Mouse (Mus musculus): ENCODE data around the gene Mrrf.
"Not testable (repeated sequence)": the region's sequence is repeated elsewhere in the genome, so short reads cannot be mapped to it uniquely, and the experiment has no call there.

Gene Mrrf

DNA sequence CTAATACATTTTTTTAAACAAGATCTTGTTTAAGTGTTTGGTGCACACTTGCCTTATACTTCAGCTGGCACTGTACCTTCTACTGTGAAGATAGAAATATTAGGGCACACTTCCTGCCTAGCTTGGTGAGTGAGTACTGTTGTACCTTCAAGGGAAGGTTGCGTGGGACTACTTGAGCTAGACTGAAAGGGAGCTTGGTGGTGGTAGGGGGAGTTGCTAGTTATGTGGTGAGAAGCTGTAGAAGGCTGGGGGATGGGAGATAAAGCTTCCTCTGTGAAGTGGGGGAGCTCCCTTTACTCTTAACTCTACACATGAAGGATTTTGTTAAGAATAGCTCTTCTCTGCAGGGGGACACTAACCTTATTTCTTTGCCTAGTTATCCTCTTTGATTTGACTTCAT is 21.3 kb downstream of the Mrrf start:
- Histone ChIP-seq H3K27me3 (ENCODE audit: insufficient read depth, low read length) (no peaks in the 10 kb centered on the region), H3K4me1 (replicated peaks; ENCODE audit: low read depth, low read length) (no peaks in the 10 kb centered on the region), H3K9me3 (ENCODE audit: low read length) (0 out of 2 replicates have a peak, but pooled peaks cover 4% of the 10 kb centered on the region), H3K4me3 (replicated peaks; ENCODE audit: low read length) (no peak overlapping the region), H3K36me3 (ENCODE audit: insufficient read depth, low read length) (peaks cover 60% of the 10 kb centered on the region)
- TF ChIP-seq CTCF (conservative IDR thresholded peaks at IDR 0.05; ENCODE audit: low read length) (no peak), NANOG (IDR thresholded peaks at IDR 0.05; ENCODE audit: borderline replicate concordance, low read length) (no peak), POU5F1 (IDR thresholded peaks at IDR 0.05; ENCODE audit: borderline replicate concordance, low read length) (no peak)

- 0 out of 2 replicates have a peak, but pooled peaks cover 4% of the 10 kb centered on the region for H3K9me3 ChIP-seq (ENCODE audit: low read length)
- H3K27me3 ChIP-seq (ENCODE audit: insufficient read depth, low read length) = no peaks in the 10 kb centered on the region
- no peaks in the 10 kb centered on the region for H3K4me1 ChIP-seq (replicated peaks; ENCODE audit: low read depth, low read length)
- peaks cover 50% of the 10 kb centered on the region for H3K36me3 ChIP-seq (ENCODE audit: insufficient read depth, low read length)
- no peak overlapping the region for H3K4me3 ChIP-seq (replicated peaks; ENCODE audit: low read length)
- no peak for TF ChIP-seq NANOG (IDR thresholded peaks at IDR 0.05; ENCODE audit: borderline replicate concordance, low read length)
- TF ChIP-seq CTCF (conservative IDR thresholded peaks at IDR 0.05; ENCODE audit: low read length) = no peak
These were observed 23.1 kb downstream of the Mrrf start for GRCm38 (mm10) chr2:36159336-36159735.

DNA sequence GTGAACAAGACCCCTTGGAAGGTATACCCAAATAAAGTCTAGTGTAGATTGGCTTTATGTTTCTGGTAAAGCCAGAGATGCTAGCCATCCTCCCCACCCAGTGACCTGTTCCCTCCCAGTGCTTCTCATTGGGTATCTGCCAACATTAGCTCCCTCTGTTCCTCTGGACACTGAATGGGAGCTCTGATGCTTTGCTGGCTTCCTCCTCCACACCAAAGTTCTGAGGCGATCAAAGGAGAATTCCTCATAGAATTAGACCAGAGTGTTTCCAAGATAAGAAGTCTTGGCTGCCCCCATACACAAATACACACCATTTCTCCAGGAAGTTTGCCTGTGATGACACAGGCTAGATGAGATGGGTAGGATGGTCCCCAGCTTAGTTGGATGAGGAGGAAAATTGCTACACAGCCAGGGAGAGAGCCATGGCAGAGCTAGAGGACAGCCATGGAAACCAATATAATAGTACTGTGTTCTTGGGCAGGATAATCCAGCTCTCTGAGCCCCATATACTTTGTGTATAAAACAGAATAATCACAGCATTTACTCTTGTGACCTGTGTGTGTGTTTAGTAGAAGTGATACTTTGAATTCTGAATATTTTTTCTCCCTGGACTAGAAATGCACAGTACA is 31.9 kb downstream of the Mrrf start:
- Histone ChIP-seq H3K36me3 (ENCODE audit: insufficient read depth, low read length) (peaks cover 15% of the 10 kb centered on the region), H3K27me3 (ENCODE audit: insufficient read depth, low read length) (no peaks in the 10 kb centered on the region), H3K4me3 (replicated peaks; ENCODE audit: low read length) (no peak overlapping the region), H3K9me3 (ENCODE audit: low read length) (no peaks in the 10 kb centered on the region), H3K4me1 (replicated peaks; ENCODE audit: low read depth, low read length) (no peaks in the 10 kb centered on the region)
- no peak for TF ChIP-seq NANOG (IDR thresholded peaks at IDR 0.05; ENCODE audit: borderline replicate concordance, low read length)
- no peak for TF ChIP-seq CTCF (conservative IDR thresholded peaks at IDR 0.05; ENCODE audit: low read length)
- TF ChIP-seq POU5F1 (IDR thresholded peaks at IDR 0.05; ENCODE audit: borderline replicate concordance, low read length) = no peak

GRCm38 (mm10) chr2:36169176-36169575 is 33.0 kb downstream of the Mrrf start:
- Histone ChIP-seq H3K27me3 (ENCODE audit: insufficient read depth, low read length) (no peaks in the 10 kb centered on the region), H3K4me3 (replicated peaks; ENCODE audit: low read length) (no peak overlapping the region), H3K9me3 (ENCODE audit: low read length) (no peaks in the 10 kb centered on the region), H3K4me1 (replicated peaks; ENCODE audit: low read depth, low read length) (no peaks in the 10 kb centered on the region), H3K36me3 (ENCODE audit: insufficient read depth, low read length) (peaks cover 19% of the 10 kb centered on the region; the same call in 1 of the 2 replicates)
- no peak for TF ChIP-seq POU5F1 (IDR thresholded peaks at IDR 0.05; ENCODE audit: borderline replicate concordance, low read length)
- TF ChIP-seq NANOG (IDR thresholded peaks at IDR 0.05; ENCODE audit: borderline replicate concordance, low read length) = no peak
- no peak for TF ChIP-seq CTCF (conservative IDR thresholded peaks at IDR 0.05; ENCODE audit: low read length)

DNA sequence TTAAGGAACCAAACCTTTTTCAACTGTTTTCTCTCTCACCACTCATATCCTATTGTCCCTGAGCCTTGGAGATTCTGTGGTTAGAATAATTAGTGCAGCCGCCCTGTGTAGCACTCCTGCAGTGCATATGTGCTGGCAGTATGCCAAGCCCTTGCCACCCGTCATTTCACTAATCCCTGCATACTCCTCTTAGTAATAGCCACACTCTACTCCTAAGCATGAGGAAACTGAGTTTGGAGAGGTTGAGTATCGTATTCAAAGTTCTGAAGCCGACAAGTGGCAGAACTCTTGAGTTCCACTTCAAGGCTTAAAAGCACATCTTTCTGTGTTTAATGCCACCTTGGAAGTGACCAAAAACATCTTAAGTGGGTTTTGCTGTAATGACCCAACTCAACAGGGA is 35.9 kb downstream of the Mrrf start:
- H3K4me3 ChIP-seq (replicated peaks; ENCODE audit: low read length) = no peak overlapping the region
- TF ChIP-seq CTCF (conservative IDR thresholded peaks at IDR 0.05; ENCODE audit: low read length) = no peak
- no peak for TF ChIP-seq NANOG (IDR thresholded peaks at IDR 0.05; ENCODE audit: borderline replicate concordance, low read length)
- TF ChIP-seq POU5F1 (IDR thresholded peaks at IDR 0.05; ENCODE audit: borderline replicate concordance, low read length) = no peak
- no peaks in the 10 kb centered on the region for H3K9me3 ChIP-seq (ENCODE audit: low read length)
- no peaks in the 10 kb centered on the region for H3K4me1 ChIP-seq (replicated peaks; ENCODE audit: low read depth, low read length)
- no peaks in the 10 kb centered on the region for H3K27me3 ChIP-seq (ENCODE audit: insufficient read depth, low read length)
- H3K36me3 ChIP-seq (ENCODE audit: insufficient read depth, low read length) = peaks cover 29% of the 10 kb centered on the region

GRCm38 (mm10) chr2:36172574-36172973 is 36.4 kb downstream of the Mrrf start:
- TF ChIP-seq POU5F1 (IDR thresholded peaks at IDR 0.05; ENCODE audit: borderline replicate concordance, low read length) = no peak
- no peak for TF ChIP-seq NANOG (IDR thresholded peaks at IDR 0.05; ENCODE audit: borderline replicate concordance, low read length)
- no peak for TF ChIP-seq CTCF (conservative IDR thresholded peaks at IDR 0.05; ENCODE audit: low read length)
- H3K36me3 ChIP-seq (ENCODE audit: insufficient read depth, low read length) = peaks cover 34% of the 10 kb centered on the region
- no peaks in the 10 kb centered on the region for H3K27me3 ChIP-seq (ENCODE audit: insufficient read depth, low read length)
- H3K4me1 ChIP-seq (replicated peaks; ENCODE audit: low read depth, low read length) = no peaks in the 10 kb centered on the region
- H3K9me3 ChIP-seq (ENCODE audit: low read length) = no peaks in the 10 kb centered on the region
- H3K4me3 ChIP-seq (replicated peaks; ENCODE audit: low read length) = no peak overlapping the region

DNA sequence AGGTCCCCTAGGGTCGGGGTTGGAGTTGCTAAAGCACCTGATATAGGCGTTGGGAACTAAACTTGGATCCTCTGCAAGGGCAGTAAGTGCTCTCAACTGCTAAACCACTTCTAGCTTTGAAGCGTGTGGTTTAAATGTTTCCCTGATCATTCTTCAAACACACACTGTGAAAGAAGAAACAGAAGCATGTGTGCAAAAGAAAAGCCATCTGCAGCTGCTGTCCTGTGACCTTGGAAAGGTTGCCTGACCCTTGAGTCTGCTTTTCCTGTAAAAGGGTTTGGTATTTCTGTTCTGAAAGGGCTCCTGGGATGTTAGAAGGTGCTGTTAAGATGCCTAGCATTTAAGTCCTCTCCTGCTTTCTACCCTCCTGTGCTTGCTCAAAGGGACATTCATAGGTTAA is 43.3 kb downstream of the Mrrf start:
- Histone ChIP-seq H3K36me3 (ENCODE audit: insufficient read depth, low read length) (peaks cover 41% of the 10 kb centered on the region), H3K4me1 (replicated peaks; ENCODE audit: low read depth, low read length) (peaks cover 25% of the 10 kb centered on the region)
- TF ChIP-seq CTCF (conservative IDR thresholded peaks at IDR 0.05; ENCODE audit: low read length) = no peak
- TF ChIP-seq NANOG (IDR thresholded peaks at IDR 0.05; ENCODE audit: borderline replicate concordance, low read length) = peak; percentile 50; the same call in 1 of the 2 replicates

DNA sequence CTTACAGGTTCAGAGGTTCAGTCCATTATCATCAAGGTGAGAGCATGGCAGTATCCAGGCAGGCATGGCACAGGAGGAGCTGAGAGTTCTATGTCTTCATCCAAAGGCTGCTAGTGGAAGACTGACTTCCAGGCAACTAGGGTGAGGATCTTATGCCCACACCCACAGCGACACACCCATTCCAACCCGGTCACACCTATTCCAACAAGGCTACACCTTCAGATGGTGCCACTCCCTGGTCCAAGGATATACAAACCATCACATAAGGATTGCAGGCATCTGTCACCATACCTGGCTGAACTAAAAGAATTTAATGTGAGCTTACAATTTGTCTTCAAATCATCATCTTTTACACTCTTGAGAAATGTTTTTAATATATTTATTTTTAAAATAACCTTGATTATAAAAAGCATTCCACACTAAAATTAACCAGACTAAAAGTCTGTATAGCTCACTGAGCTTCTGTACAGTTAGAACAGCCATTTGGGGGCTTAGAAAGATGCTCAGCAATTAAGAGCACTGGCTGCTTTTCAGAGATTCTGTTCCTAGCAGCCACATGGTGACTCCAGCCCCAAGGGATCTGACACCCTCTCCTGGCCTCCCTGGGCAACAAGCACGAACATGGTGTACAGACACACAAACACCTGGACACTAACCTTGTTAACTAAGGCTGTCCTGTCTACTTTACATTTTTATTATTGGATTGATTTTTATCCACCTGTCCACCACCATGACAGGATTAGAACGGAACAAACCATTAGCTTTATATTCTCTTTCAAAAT is 45.6 kb downstream of the Mrrf start:
- peaks cover 25% of the 10 kb centered on the region for H3K4me1 ChIP-seq (replicated peaks; ENCODE audit: low read depth, low read length)
- H3K27me3 ChIP-seq (ENCODE audit: insufficient read depth, low read length) = not testable (repeated sequence)
- H3K36me3 ChIP-seq (ENCODE audit: insufficient read depth, low read length) = peaks cover 37% of the 10 kb centered on the region

More for the DNA sequence above, 43.3 kb downstream of the Mrrf start:
- H3K27me3 ChIP-seq (ENCODE audit: insufficient read depth, low read length) = no peaks in the 10 kb centered on the region
- no peak overlapping the region for H3K4me3 ChIP-seq (replicated peaks; ENCODE audit: low read length)
- H3K9me3 ChIP-seq (ENCODE audit: low read length) = no peaks in the 10 kb centered on the region

GRCm38 (mm10) chr2:36183278-36183677 is 47.1 kb downstream of the Mrrf start:
- no peak for TF ChIP-seq POU5F1 (IDR thresholded peaks at IDR 0.05; ENCODE audit: borderline replicate concordance, low read length)
- no peak for TF ChIP-seq CTCF (conservative IDR thresholded peaks at IDR 0.05; ENCODE audit: low read length)
- TF ChIP-seq NANOG (IDR thresholded peaks at IDR 0.05; ENCODE audit: borderline replicate concordance, low read length) = no peak
- Histone ChIP-seq H3K27me3 (ENCODE audit: insufficient read depth, low read length) (no peaks in the 10 kb centered on the region), H3K4me1 (replicated peaks; ENCODE audit: low read depth, low read length) (peaks cover 25% of the 10 kb centered on the region), H3K9me3 (ENCODE audit: low read length) (no peaks in the 10 kb centered on the region), H3K4me3 (replicated peaks; ENCODE audit: low read length) (no peak overlapping the region), H3K36me3 (ENCODE audit: insufficient read depth, low read length) (peaks cover 24% of the 10 kb centered on the region; the same call in 1 of the 2 replicates)

More for the DNA sequence above, 45.6 kb downstream of the Mrrf start:
- not testable (repeated sequence) for H3K4me3 ChIP-seq (replicated peaks; ENCODE audit: low read length); H3K9me3 ChIP-seq (ENCODE audit: low read length)
